Mouse (Mus musculus) heart, embryonic 12.5 days (tissue): ENCODE data around the gene Ly6g6e. TPM values are rescaled to one million over a fixed set of nuclear protein-coding genes. Genes with fewer than 3 reads are reported as not detected.
"Not testable (repeated sequence)": the region's sequence is repeated elsewhere in the genome, so short reads cannot be mapped to it uniquely, and the experiment has no call there.

Experiments
- ATAC-seq: fragments of 200-750 bp; cut with Nextera tagmentation; 2 replicates; pipeline ENCODE4 v1.8.0; 2017; ENCODE audit warnings: moderate TSS enrichment, moderate library complexity; ENCODE audit not compliant: insufficient number of reproducible peaks, low FRiP score
- H3K27ac ChIP-seq: fragments of 300-500 bp; sonication (generic); 2 replicates; pipeline ENCODE4 v1.5.1; 2016; ENCODE audit warnings: mild to moderate bottlenecking, moderate library complexity; ENCODE audit not compliant: poor library complexity, severe bottlenecking
- H3K27me3 ChIP-seq: fragments of 300-500 bp; sonication (generic); replicated peaks from 2 replicates; pipeline ENCODE4 v1.6.1; 2016; ENCODE audit warnings: mild to moderate bottlenecking, moderate library complexity
- H3K36me3 ChIP-seq: fragments of 300-500 bp; sonication (generic); 2 replicates; pipeline ENCODE4 v1.6.1; 2016; ENCODE audit warnings: mild to moderate bottlenecking, moderate library complexity
- H3K4me1 ChIP-seq: fragments of 300-500 bp; sonication (generic); replicated peaks from 2 replicates; pipeline ENCODE4 v1.6.1; 2016; ENCODE audit warnings: mild to moderate bottlenecking
- H3K4me2 ChIP-seq: fragments of 300-500 bp; sonication (generic); 2 replicates; pipeline ENCODE4 v1.6.1; 2016; ENCODE audit warnings: mild to moderate bottlenecking, moderate library complexity
- H3K4me3 ChIP-seq: fragments of 300-500 bp; sonication (generic); 2 replicates; pipeline ENCODE4 v1.5.1; 2016; ENCODE audit warnings: mild to moderate bottlenecking
- H3K9ac ChIP-seq: fragments of 300-500 bp; sonication (generic); 2 replicates; pipeline ENCODE4 v1.6.1; 2016; ENCODE audit warnings: mild to moderate bottlenecking, moderate library complexity
- H3K9me3 ChIP-seq: fragments of 300-500 bp; sonication (generic); replicated peaks from 2 replicates; pipeline ENCODE4 v1.6.1; 2016; ENCODE audit warnings: mild to moderate bottlenecking, moderate library complexity
- WGBS: fragments of 180-500 bp; shearing (Covaris S2); methylation state at CpG from one replicate; pipeline ENCODE4 v1.1.7; 2016; 5-methylcytosine and 5-hydroxymethylcytosine counted together
- polyA plus RNA-seq: library from polyadenylated mRNA; unstranded; fragments of >200 nt; fragmentation: Nextera tagmentation; extraction: Ambion mirVana; gene quantifications from 2 replicates; pipeline ENCODE4 v1.2.1, GENCODE M21; 2016

Ly6g6e gene
- 0.24 and 0.40 TPM in 2 replicates for polyA plus RNA-seq

DNA sequence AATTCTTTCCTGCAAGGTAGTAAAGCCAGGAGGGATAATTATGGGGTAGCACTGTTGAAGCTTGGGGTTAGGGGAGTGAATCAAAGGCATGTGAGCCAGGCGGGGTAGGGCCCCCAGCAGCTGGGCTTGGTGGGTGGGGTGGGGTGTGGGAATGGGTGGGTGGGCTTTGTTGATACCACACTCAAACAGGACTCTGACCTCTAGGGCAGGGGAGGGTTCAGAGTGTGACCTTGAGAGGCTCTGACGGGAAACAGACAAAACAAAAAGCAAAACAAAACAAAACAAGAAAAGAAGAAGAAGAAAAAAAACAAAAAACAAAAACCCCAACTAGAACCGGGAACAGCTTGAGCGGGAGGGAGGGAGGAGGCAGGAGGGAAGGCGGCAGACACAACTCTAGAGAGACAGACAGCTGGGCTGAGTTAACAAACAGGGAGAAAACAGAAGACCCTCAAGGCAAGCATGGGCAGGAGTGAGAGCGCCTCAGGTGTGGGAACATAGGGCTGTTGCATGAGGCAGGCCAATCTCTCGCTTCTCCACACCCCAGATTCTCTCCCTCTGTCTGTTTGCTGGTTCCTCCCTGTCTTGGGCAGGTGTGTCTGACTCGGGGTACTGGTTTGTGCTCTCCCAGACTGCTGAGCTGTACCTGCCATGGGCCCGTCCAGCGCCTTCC lies at the start of gene Ly6g6e:
TSS of gene Ly6g6e (plus strand) at position 396 of the 670 bp plus-strand sequence.
- Histone ChIP-seq H3K27me3 (0 out of 2 replicates have a peak, but pooled peaks cover 6% of the 10 kb centered on the region), H3K9me3 (no peaks in the 10 kb centered on the region), H3K4me3 (peak within 1 kb of the TSS; percentile 29), H3K36me3 (no peaks in the 10 kb centered on the region), H3K4me2 (peak within 1 kb of the TSS; percentile 63), H3K4me1 (peaks cover 36% of the 10 kb centered on the region), H3K27ac (0 out of 2 replicates have a peak within 1 kb of the TSS, but pooled peaks have one; percentile 5), H3K9ac (peak within 1 kb of the TSS; percentile 60)
- no peak; the same call in 1 of the 2 replicates for ATAC-seq
- 34% methylated on average over 10 of the region's 10 CpGs for WGBS

DNA sequence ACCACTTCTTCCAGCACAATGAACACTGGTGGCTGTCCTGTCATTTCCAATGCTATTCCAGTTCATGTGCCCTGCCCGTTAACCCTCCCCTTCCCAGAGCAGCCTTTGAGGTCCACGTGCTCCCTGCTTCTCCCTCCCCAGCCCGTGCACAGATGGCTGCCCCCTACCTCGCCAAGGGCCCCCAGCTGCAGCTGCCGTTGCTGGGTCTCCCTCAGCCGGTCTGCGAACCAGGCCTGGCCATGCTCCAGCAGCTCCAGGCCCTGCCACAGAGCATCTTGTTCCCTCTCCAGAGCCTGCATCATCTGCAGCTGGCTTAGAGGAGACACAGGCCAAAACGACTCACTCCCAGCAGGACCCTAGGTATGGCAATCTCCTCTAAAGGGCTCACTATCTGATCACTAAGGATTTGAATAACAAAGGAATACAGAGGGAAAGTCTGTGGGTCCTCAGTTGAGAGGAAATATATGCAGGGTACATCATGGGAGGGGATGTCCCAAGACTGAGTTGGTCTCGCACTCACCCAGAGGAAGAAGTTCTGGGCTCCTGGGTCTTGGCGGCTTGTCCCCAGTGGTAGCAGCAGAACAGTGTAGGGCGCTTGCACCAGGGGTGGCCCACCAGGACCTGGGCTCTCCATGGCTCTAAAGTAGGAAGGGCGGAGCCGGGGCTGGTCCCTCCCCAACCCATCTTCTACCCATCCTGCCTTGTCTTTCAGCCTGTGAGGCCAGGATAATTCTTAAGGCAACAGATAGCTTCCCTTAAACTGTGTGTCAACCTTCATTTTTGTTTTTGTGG lies 49.2 kb upstream of the Ly6g6e start, which contains the start of gene Sapcd1:
TSS of gene Sapcd1 (minus strand) at position 740 of the 792 bp plus-strand sequence.
- H3K4me2 ChIP-seq = peak within 1 kb of the TSS; percentile 34; the same call in 1 of the 2 replicates
- peak within 1 kb of the TSS; percentile 61; the same call in 1 of the 2 replicates for H3K27ac ChIP-seq
- H3K9ac ChIP-seq = 0 out of 2 replicates have a peak within 1 kb of the TSS, but pooled peaks have one; percentile 34
- H3K4me1 ChIP-seq = peaks cover 53% of the 10 kb centered on the region
- 0 out of 2 replicates have a peak within 1 kb of the TSS, but pooled peaks have one; percentile 11 for H3K4me3 ChIP-seq
- WGBS = 39% methylated on average over 13 of the region's 13 CpGs
- no peaks in the 10 kb centered on the region for H3K9me3 ChIP-seq
- no peaks in the 10 kb centered on the region for H3K27me3 ChIP-seq
- ATAC-seq = no peak
- H3K36me3 ChIP-seq = no peaks in the 10 kb centered on the region

- Histone ChIP-seq H3K27me3 (no peaks in the 10 kb centered on the region), H3K4me3 (no peak overlapping the region), H3K4me2 (no peak overlapping the region), H3K4me1 (peaks cover 45% of the 10 kb centered on the region), H3K36me3 (no peaks in the 10 kb centered on the region), H3K9ac (no peak overlapping the region), H3K27ac (no peak overlapping the region), H3K9me3 (no peaks in the 10 kb centered on the region)
- no peak for ATAC-seq
- WGBS = 87% methylated on average over 2 of the region's 2 CpGs
Observed at GRCm38 (mm10) chr17:35028315-35028714, 48.4 kb upstream of the Ly6g6e start.

GRCm38 (mm10) chr17:35029691-35030532 lies 46.8 kb upstream of the Ly6g6e start:
- peaks cover 30% of the 10 kb centered on the region for H3K4me1 ChIP-seq
- H3K27ac ChIP-seq = no peak overlapping the region
- WGBS = 36% methylated on average over 19 of the region's 19 CpGs
- no peak overlapping the region; the same call in 1 of the 2 replicates for H3K9ac ChIP-seq
- no peaks in the 10 kb centered on the region for H3K9me3 ChIP-seq
- H3K27me3 ChIP-seq = no peaks in the 10 kb centered on the region
- no peaks in the 10 kb centered on the region for H3K36me3 ChIP-seq
- no peak for ATAC-seq
- H3K4me2 ChIP-seq = peak overlapping the region; percentile 24; the same call in 1 of the 2 replicates
- no peak overlapping the region for H3K4me3 ChIP-seq

DNA sequence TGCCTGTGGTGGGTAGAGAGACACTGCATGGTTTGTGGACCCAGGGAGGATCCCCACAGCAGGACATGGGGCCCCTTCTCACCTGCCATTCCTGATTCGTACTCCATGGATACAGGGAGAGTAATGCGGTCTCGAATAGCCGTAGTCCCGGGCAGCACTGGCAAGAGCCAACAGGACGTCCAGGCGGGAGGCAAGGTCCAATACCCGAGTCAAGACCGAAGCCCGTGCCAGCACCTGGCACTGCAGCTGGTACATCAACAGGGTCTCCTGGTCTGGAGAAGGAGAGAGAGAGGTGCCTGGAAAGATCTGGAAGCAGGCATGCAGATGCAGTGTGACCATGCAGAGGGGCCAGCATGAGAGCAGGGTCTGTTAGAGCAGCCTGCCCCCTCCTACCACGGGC lies 45.4 kb upstream of the Ly6g6e start:
- no peaks in the 10 kb centered on the region for H3K27me3 ChIP-seq
- 89% methylated on average over 11 of the region's 11 CpGs for WGBS
- H3K9me3 ChIP-seq = no peaks in the 10 kb centered on the region
- H3K27ac ChIP-seq = no peak overlapping the region
- no peak overlapping the region for H3K9ac ChIP-seq
- H3K36me3 ChIP-seq = no peaks in the 10 kb centered on the region
- H3K4me1 ChIP-seq = peaks cover 23% of the 10 kb centered on the region
- no peak overlapping the region for H3K4me2 ChIP-seq
- H3K4me3 ChIP-seq = no peak overlapping the region
- ATAC-seq = no peak

DNA sequence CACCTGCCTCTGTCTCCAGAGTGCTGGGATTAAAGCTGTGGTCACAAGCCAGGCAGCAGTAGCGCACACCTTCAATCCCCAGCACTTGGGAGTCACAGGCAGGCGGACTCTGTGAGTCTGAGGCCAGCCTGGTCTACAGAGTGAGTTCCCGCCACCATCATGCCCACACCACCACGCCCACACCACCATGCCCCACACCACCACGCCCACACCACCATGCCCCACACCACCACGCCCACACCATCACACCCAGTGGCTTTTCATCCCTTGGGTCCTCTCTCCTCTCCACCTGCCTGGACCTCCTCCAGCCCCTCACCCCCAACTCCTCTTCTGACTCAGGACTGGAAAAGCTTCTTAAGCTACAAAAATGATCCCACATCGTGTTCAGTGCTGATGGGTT lies 44.8 kb upstream of the Ly6g6e start:
- ATAC-seq = no peak
- Histone ChIP-seq H3K4me2 (no peak overlapping the region), H3K36me3 (no peaks in the 10 kb centered on the region), H3K4me3 (no peak overlapping the region), H3K4me1 (peaks cover 18% of the 10 kb centered on the region), H3K9ac (no peak overlapping the region), H3K27me3 (no peaks in the 10 kb centered on the region), H3K9me3 (no peaks in the 10 kb centered on the region), H3K27ac (no peak overlapping the region)
- 79% methylated on average over 7 of the region's 7 CpGs for WGBS

- Histone ChIP-seq H3K4me3 (no peak overlapping the region), H3K27me3 (no peaks in the 10 kb centered on the region), H3K4me2 (no peak overlapping the region), H3K27ac (no peak overlapping the region), H3K36me3 (no peaks in the 10 kb centered on the region), H3K9me3 (no peaks in the 10 kb centered on the region), H3K4me1 (peaks cover 13% of the 10 kb centered on the region), H3K9ac (no peak overlapping the region)
- no peak for ATAC-seq
- 69% methylated on average over 8 of the region's 8 CpGs for WGBS
Observed at GRCm38 (mm10) chr17:35032323-35032870, 44.3 kb upstream of the Ly6g6e start.

GRCm38 (mm10) chr17:35033703-35034102 lies 43.0 kb upstream of the Ly6g6e start:
- H3K9me3 ChIP-seq, H3K27ac ChIP-seq, ATAC-seq, H3K4me1 ChIP-seq, H3K4me3 ChIP-seq, H3K36me3 ChIP-seq, H3K9ac ChIP-seq, H3K4me2 ChIP-seq, H3K27me3 ChIP-seq: not testable (repeated sequence)
- WGBS = 43% methylated on average over 1 of the region's 1 CpGs

DNA sequence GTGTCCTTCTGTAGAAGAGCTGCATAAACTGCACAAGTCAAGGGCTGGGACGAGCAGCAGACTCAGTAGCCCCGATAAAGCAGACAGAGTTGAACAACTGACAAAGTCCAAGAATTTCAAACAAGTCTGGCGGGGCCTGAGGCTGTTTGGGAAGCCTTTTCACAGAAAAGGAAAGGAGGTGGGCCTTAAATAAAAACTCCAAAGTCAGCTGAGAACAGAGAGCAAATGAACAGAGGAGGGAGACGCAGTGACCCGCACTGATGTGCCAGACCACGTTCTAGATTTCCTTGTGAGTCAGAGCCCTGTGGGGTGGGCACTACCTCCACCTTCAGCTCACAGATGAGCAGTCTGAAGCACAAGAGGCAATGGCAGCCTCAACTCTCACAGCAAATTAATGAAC lies 41.8 kb upstream of the Ly6g6e start:
- no peak for ATAC-seq

GRCm38 (mm10) chr17:35039121-35039873 lies 37.4 kb upstream of the Ly6g6e start:
- no peak overlapping the region for H3K27ac ChIP-seq
- H3K9ac ChIP-seq = no peak overlapping the region
- peaks cover 4% of the 10 kb centered on the region for H3K4me1 ChIP-seq
- no peaks in the 10 kb centered on the region for H3K9me3 ChIP-seq
- no peak overlapping the region for H3K4me2 ChIP-seq
- 80% methylated on average over 11 of the region's 11 CpGs for WGBS
- no peak for ATAC-seq
- no peaks in the 10 kb centered on the region for H3K36me3 ChIP-seq
- H3K27me3 ChIP-seq = no peaks in the 10 kb centered on the region
- no peak overlapping the region for H3K4me3 ChIP-seq

More for the DNA sequence above, 41.8 kb upstream of the Ly6g6e start:
- H3K9me3 ChIP-seq = no peaks in the 10 kb centered on the region
- H3K27ac ChIP-seq = no peak overlapping the region
- no peaks in the 10 kb centered on the region for H3K36me3 ChIP-seq
- 67% methylated on average over 6 of the region's 6 CpGs for WGBS
- no peaks in the 10 kb centered on the region for H3K27me3 ChIP-seq
- no peak overlapping the region for H3K4me2 ChIP-seq
- H3K4me3 ChIP-seq = no peak overlapping the region
- peaks cover 2% of the 10 kb centered on the region; the same call in 1 of the 2 replicates for H3K4me1 ChIP-seq
- H3K9ac ChIP-seq = no peak overlapping the region
